Mouse (Mus musculus): Measurements from ENCODE around the gene Olfr338. TPM values are rescaled to one million over a fixed set of nuclear protein-coding genes. Genes with fewer than 3 reads are reported as not detected.
"Not testable (repeated sequence)": the region's sequence is repeated elsewhere in the genome, so short reads cannot be mapped to it uniquely, and the experiment has no call there.

The Olfr338 gene
- not detected in 2 replicates for total RNA-seq (2021)
- long read RNA-seq, experiment 1, result 0 reads
- long read RNA-seq, experiment 2, result 0 reads

GRCm38 (mm10) chr2:36373219-36373618 is at the start of gene Olfr338:
Gene Olfr338 (plus strand): TSS chr2:36373519.
- DNase-seq, result no peak

GRCm38 (mm10) chr2:36415174-36415573 is 41.9 kb downstream of the Olfr338 start:
- not testable (repeated sequence) for DNase-seq

- not testable (repeated sequence) for DNase-seq
Observed at GRCm38 (mm10) chr2:36415591-36415990, 42.3 kb downstream of the Olfr338 start.

GRCm38 (mm10) chr2:36418647-36419046 is 45.3 kb downstream of the Olfr338 start, which contains the start of gene Olfr339:
Gene Olfr339 (plus strand): TSS chr2:36418947.
- DNase-seq, result no peak

Other genes with a start within 250 kb of the Olfr338 start
- 26.0 and 27.0 TPM in 2 replicates for gene Mrrf, start 237.1 kb upstream of the Olfr338 start, total RNA-seq (2021)
- gene Rbm18, start 236.7 kb upstream of the Olfr338 start, total RNA-seq (2021), result 27.3 and 27.4 TPM in 2 replicates
- gene Ptgs1, start 143.1 kb upstream of the Olfr338 start, total RNA-seq (2021), result 13.6 and 14.9 TPM in 2 replicates
- gene Olfr339, start 45.4 kb downstream of the Olfr338 start, total RNA-seq (2021), result not detected in 2 replicates
- not detected in 2 replicates for gene Olfr340, start 79.1 kb downstream of the Olfr338 start, total RNA-seq (2021)
- not detected in 2 replicates for gene Olfr341, start 108.9 kb downstream of the Olfr338 start, total RNA-seq (2021)
- not detected in 2 replicates for gene Olfr342, start 151.5 kb downstream of the Olfr338 start, total RNA-seq (2021)
- gene Olfr344, start 193.1 kb downstream of the Olfr338 start, total RNA-seq (2021), result not detected in 2 replicates

All from adrenal gland, postnatal 14 days (tissue).